Mouse (Mus musculus): ENCODE measurements around the gene Babam2. TPM values are rescaled to one million over a fixed set of nuclear protein-coding genes. Genes with fewer than 3 reads are reported as not detected.
A peak's percentile ranks its signal among the peaks of the same experiment; 100 is the strongest.

Babam2 gene
- total and polyA plus RNA-seq, 2 experiments from 2014 or later = 39.1 to 51.3 TPM

GRCm38 (mm10) chr5:32015949-32016478 is 318.5 kb downstream of the Babam2 start:
- no peaks in the 10 kb centered on the region for H3K36me3 ChIP-seq (replicated peaks; ENCODE audit: control insufficient read depth, insufficient read depth, low read length)
- H3K27ac ChIP-seq (ENCODE audit: low read depth) = no peak overlapping the region
- no peak overlapping the region for H3K9ac ChIP-seq (replicated peaks; ENCODE audit: low read depth, low read length)
- WGBS = 53% methylated on average over 9 of the region's 9 CpGs
- ATAC-seq (ENCODE audit: insufficient read depth, low read depth) (no peak), DNase-seq (ENCODE audit: low spot score) (no peak)
- H3K27me3 ChIP-seq (ENCODE audit: control insufficient read depth, insufficient read depth, low read length) = no peaks in the 10 kb centered on the region
- no peaks in the 10 kb centered on the region; the same call in 1 of the 2 replicates for H3K4me1 ChIP-seq (ENCODE audit: control insufficient read depth, insufficient read depth)
- no peaks in the 10 kb centered on the region for H3K9me3 ChIP-seq (replicated peaks; ENCODE audit: control insufficient read depth, low read length)
- H3K4me2 ChIP-seq (ENCODE audit: low read depth, low read length) = no peak overlapping the region
- TF ChIP-seq CTCF (IDR thresholded peaks at IDR 0.05; ENCODE audit: low read depth) = no peak
- TF ChIP-seq EP300 (IDR thresholded peaks at IDR 0.05; ENCODE audit: low read depth) = no peak
- no peak overlapping the region for H3K4me3 ChIP-seq (ENCODE audit: low read depth, low read length)

- H3K27ac ChIP-seq (ENCODE audit: low read depth) = 0 out of 2 replicates have a peak overlapping the region, but pooled peaks have one; percentile 1
- no peak for DNase-seq (ENCODE audit: low spot score)
- 18% methylated on average over 3 of the region's 3 CpGs for WGBS
These were observed 320.2 kb downstream of the Babam2 start for GRCm38 (mm10) chr5:32017686-32018085.

GRCm38 (mm10) chr5:32018276-32018675 is 320.8 kb downstream of the Babam2 start:
- DNase-seq (ENCODE audit: low spot score) = no peak
- no peaks in the 10 kb centered on the region for H3K27me3 ChIP-seq (ENCODE audit: control insufficient read depth, insufficient read depth, low read length)
- H3K4me3 ChIP-seq (ENCODE audit: low read depth, low read length) = no peak overlapping the region
- H3K27ac ChIP-seq (ENCODE audit: low read depth) = no peak overlapping the region
- no peaks in the 10 kb centered on the region for H3K36me3 ChIP-seq (replicated peaks; ENCODE audit: control insufficient read depth, insufficient read depth, low read length)
- no peak for ATAC-seq (ENCODE audit: insufficient read depth, low read depth)
- TF ChIP-seq CTCF (IDR thresholded peaks at IDR 0.05; ENCODE audit: low read depth) (no peak), EP300 (IDR thresholded peaks at IDR 0.05; ENCODE audit: low read depth) (no peak)
- no peak overlapping the region for H3K9ac ChIP-seq (replicated peaks; ENCODE audit: low read depth, low read length)
- no peaks in the 10 kb centered on the region; the same call in 1 of the 2 replicates for H3K4me1 ChIP-seq (ENCODE audit: control insufficient read depth, insufficient read depth)
- WGBS = 91% methylated on average over 2 of the region's 2 CpGs
- H3K9me3 ChIP-seq (replicated peaks; ENCODE audit: control insufficient read depth, low read length) = no peaks in the 10 kb centered on the region
- H3K4me2 ChIP-seq (ENCODE audit: low read depth, low read length) = no peak overlapping the region

More at GRCm38 (mm10) chr5:32017686-32018085, 320.2 kb downstream of the Babam2 start:
- H3K36me3 ChIP-seq (replicated peaks; ENCODE audit: control insufficient read depth, insufficient read depth, low read length) = no peaks in the 10 kb centered on the region
- H3K9me3 ChIP-seq (replicated peaks; ENCODE audit: control insufficient read depth, low read length) = no peaks in the 10 kb centered on the region
- TF ChIP-seq EP300 (IDR thresholded peaks at IDR 0.05; ENCODE audit: low read depth) = no peak
- no peak for TF ChIP-seq CTCF (IDR thresholded peaks at IDR 0.05; ENCODE audit: low read depth)
- no peaks in the 10 kb centered on the region for H3K27me3 ChIP-seq (ENCODE audit: control insufficient read depth, insufficient read depth, low read length)
- H3K9ac ChIP-seq (replicated peaks; ENCODE audit: low read depth, low read length) = no peak overlapping the region
- H3K4me3 ChIP-seq (ENCODE audit: low read depth, low read length) = no peak overlapping the region
- no peak for ATAC-seq (ENCODE audit: insufficient read depth, low read depth)
- H3K4me2 ChIP-seq (ENCODE audit: low read depth, low read length) = no peak overlapping the region
- no peaks in the 10 kb centered on the region; the same call in 1 of the 2 replicates for H3K4me1 ChIP-seq (ENCODE audit: control insufficient read depth, insufficient read depth)

- no peaks in the 10 kb centered on the region for H3K9me3 ChIP-seq (replicated peaks; ENCODE audit: control insufficient read depth, low read length)
- H3K9ac ChIP-seq (replicated peaks; ENCODE audit: low read depth, low read length) = no peak overlapping the region
- TF ChIP-seq CTCF (IDR thresholded peaks at IDR 0.05; ENCODE audit: low read depth) (no peak), EP300 (IDR thresholded peaks at IDR 0.05; ENCODE audit: low read depth) (no peak)
- no peaks in the 10 kb centered on the region for H3K36me3 ChIP-seq (replicated peaks; ENCODE audit: control insufficient read depth, insufficient read depth, low read length)
- peaks cover 15% of the 10 kb centered on the region; the same call in 1 of the 2 replicates for H3K4me1 ChIP-seq (ENCODE audit: control insufficient read depth, insufficient read depth)
- no peak overlapping the region for H3K27ac ChIP-seq (ENCODE audit: low read depth)
- DNase-seq (ENCODE audit: low spot score) (no peak), ATAC-seq (ENCODE audit: insufficient read depth, low read depth) (no peak)
- WGBS = 87% methylated on average over 3 of the region's 3 CpGs
- no peak overlapping the region for H3K4me2 ChIP-seq (ENCODE audit: low read depth, low read length)
- no peaks in the 10 kb centered on the region for H3K27me3 ChIP-seq (ENCODE audit: control insufficient read depth, insufficient read depth, low read length)
- no peak overlapping the region for H3K4me3 ChIP-seq (ENCODE audit: low read depth, low read length)
These were observed 332.4 kb downstream of the Babam2 start for GRCm38 (mm10) chr5:32029834-32030433.

GRCm38 (mm10) chr5:32033185-32033584 is 335.7 kb downstream of the Babam2 start:
- Histone ChIP-seq H3K27me3 (ENCODE audit: control insufficient read depth, insufficient read depth, low read length) (no peaks in the 10 kb centered on the region), H3K4me2 (ENCODE audit: low read depth, low read length) (no peak overlapping the region), H3K4me3 (ENCODE audit: low read depth, low read length) (no peak overlapping the region), H3K27ac (ENCODE audit: low read depth) (no peak overlapping the region), H3K4me1 (ENCODE audit: control insufficient read depth, insufficient read depth) (peaks cover 15% of the 10 kb centered on the region; the same call in 1 of the 2 replicates), H3K9me3 (replicated peaks; ENCODE audit: control insufficient read depth, low read length) (no peaks in the 10 kb centered on the region), H3K9ac (replicated peaks; ENCODE audit: low read depth, low read length) (no peak overlapping the region), H3K36me3 (replicated peaks; ENCODE audit: control insufficient read depth, insufficient read depth, low read length) (no peaks in the 10 kb centered on the region)
- TF ChIP-seq CTCF (IDR thresholded peaks at IDR 0.05; ENCODE audit: low read depth) (no peak), EP300 (IDR thresholded peaks at IDR 0.05; ENCODE audit: low read depth) (no peak)
- DNase-seq (ENCODE audit: low spot score) (no peak), ATAC-seq (ENCODE audit: insufficient read depth, low read depth) (no peak)
- 30% methylated on average over 4 of the region's 4 CpGs for WGBS
